Mouse (Mus musculus): ENCODE results near the gene Lmbr1l. TPM values are rescaled to one million over a fixed set of nuclear protein-coding genes. Genes with fewer than 3 reads are reported as not detected.

Lmbr1l gene
- 22.3 and 25.5 TPM in 2 replicates for polyA plus RNA-seq (2016; fragmentation: Nextera tagmentation; extraction: Ambion mirVana)

GRCm38 (mm10) chr15:98917538-98918498 lies at the start of gene Lmbr1l:
TSS of gene Lmbr1l (minus strand) at chr15:98918231.
- peak within 1 kb of the TSS; percentile 95 for H3K4me3 ChIP-seq
- no peaks in the 10 kb centered on the region for H3K9me3 ChIP-seq
- peaks cover 35% of the 10 kb centered on the region for H3K36me3 ChIP-seq
- peak within 1 kb of the TSS; percentile 96 for H3K27ac ChIP-seq
- peaks cover 35% of the 10 kb centered on the region for H3K4me1 ChIP-seq (replicated peaks)
- DNase-seq (ENCODE audit: low spot score), result peak; percentile 99
- no peaks in the 10 kb centered on the region for H3K27me3 ChIP-seq (ENCODE audit: insufficient read depth, poor library complexity, severe bottlenecking)
- under 1% methylated on average over 82 of the region's 82 CpGs for WGBS

- Histone ChIP-seq H3K4me1 (replicated peaks) (peaks cover 20% of the 10 kb centered on the region), H3K9me3 (peaks cover 5% of the 10 kb centered on the region; the same call in 1 of the 2 replicates), H3K36me3 (no peaks in the 10 kb centered on the region), H3K27me3 (ENCODE audit: insufficient read depth, poor library complexity, severe bottlenecking) (no peaks in the 10 kb centered on the region), H3K4me3 (no peak overlapping the region), H3K27ac (no peak overlapping the region)
- no peak for DNase-seq (ENCODE audit: low spot score)
- WGBS, result 85% methylated on average over 3 of the region's 3 CpGs
Measured at GRCm38 (mm10) chr15:98959531-98959930, 41.5 kb upstream of the Lmbr1l start.

- H3K27ac ChIP-seq, result no peak overlapping the region
- no peaks in the 10 kb centered on the region for H3K27me3 ChIP-seq (ENCODE audit: insufficient read depth, poor library complexity, severe bottlenecking)
- H3K4me1 ChIP-seq (replicated peaks), result peaks cover 26% of the 10 kb centered on the region
- peaks cover 4% of the 10 kb centered on the region; the same call in 1 of the 2 replicates for H3K9me3 ChIP-seq
- no peak for DNase-seq (ENCODE audit: low spot score)
- H3K4me3 ChIP-seq, result no peak overlapping the region
- WGBS, result 91% methylated on average over 4 of the region's 4 CpGs
- no peaks in the 10 kb centered on the region for H3K36me3 ChIP-seq
Measured at GRCm38 (mm10) chr15:98958901-98959420, 40.9 kb upstream of the Lmbr1l start.

- Histone ChIP-seq H3K4me1 (replicated peaks) (peaks cover 28% of the 10 kb centered on the region), H3K27me3 (ENCODE audit: insufficient read depth, poor library complexity, severe bottlenecking) (no peaks in the 10 kb centered on the region), H3K36me3 (no peaks in the 10 kb centered on the region), H3K27ac (no peak overlapping the region), H3K9me3 (no peaks in the 10 kb centered on the region), H3K4me3 (no peak overlapping the region)
- 87% methylated on average over 5 of the region's 5 CpGs for WGBS
- DNase-seq (ENCODE audit: low spot score), result no peak
Measured at GRCm38 (mm10) chr15:98957475-98957874, 39.4 kb upstream of the Lmbr1l start.

GRCm38 (mm10) chr15:98956000-98956399 lies 38.0 kb upstream of the Lmbr1l start:
- H3K27ac ChIP-seq, result peak overlapping the region; percentile 99
- 90% methylated on average over 4 of the region's 4 CpGs for WGBS
- no peaks in the 10 kb centered on the region for H3K9me3 ChIP-seq
- no peak for DNase-seq (ENCODE audit: low spot score)
- H3K27me3 ChIP-seq (ENCODE audit: insufficient read depth, poor library complexity, severe bottlenecking), result no peaks in the 10 kb centered on the region
- peaks cover 36% of the 10 kb centered on the region for H3K4me1 ChIP-seq (replicated peaks)
- peaks cover 12% of the 10 kb centered on the region for H3K36me3 ChIP-seq
- no peak overlapping the region for H3K4me3 ChIP-seq

- H3K4me3 ChIP-seq, result peak overlapping the region; percentile 96
- H3K36me3 ChIP-seq, result peaks cover 15% of the 10 kb centered on the region
- DNase-seq (ENCODE audit: low spot score), result no peak
- no peaks in the 10 kb centered on the region for H3K27me3 ChIP-seq (ENCODE audit: insufficient read depth, poor library complexity, severe bottlenecking)
- WGBS, result 68% methylated on average over 4 of the region's 4 CpGs
- no peaks in the 10 kb centered on the region for H3K9me3 ChIP-seq
- peak overlapping the region; percentile 99 for H3K27ac ChIP-seq
- H3K4me1 ChIP-seq (replicated peaks), result peaks cover 36% of the 10 kb centered on the region
Measured at GRCm38 (mm10) chr15:98955324-98955723, 37.3 kb upstream of the Lmbr1l start.

- Histone ChIP-seq H3K27ac (peak overlapping the region; percentile 99), H3K36me3 (peaks cover 18% of the 10 kb centered on the region), H3K4me3 (peak overlapping the region; percentile 96), H3K4me1 (replicated peaks) (peaks cover 36% of the 10 kb centered on the region), H3K9me3 (no peaks in the 10 kb centered on the region), H3K27me3 (ENCODE audit: insufficient read depth, poor library complexity, severe bottlenecking) (no peaks in the 10 kb centered on the region)
- peak; percentile 66 for DNase-seq (ENCODE audit: low spot score)
- WGBS, result 10% methylated on average over 14 of the region's 14 CpGs
Measured at GRCm38 (mm10) chr15:98954425-98955253, 36.6 kb upstream of the Lmbr1l start.

GRCm38 (mm10) chr15:98953401-98954356 lies 35.6 kb upstream of the Lmbr1l start, which contains the start of the genes Gm49450 and Tuba1a:
TSS of gene Gm49450 (minus strand) at chr15:98953551.
TSS of gene Tuba1a (minus strand) at chr15:98953703.
- Histone ChIP-seq H3K36me3 (peaks cover 26% of the 10 kb centered on the region), H3K4me3 (peak within 1 kb of the TSS; percentile 96), H3K27me3 (ENCODE audit: insufficient read depth, poor library complexity, severe bottlenecking) (no peaks in the 10 kb centered on the region), H3K9me3 (no peaks in the 10 kb centered on the region), H3K27ac (peak within 1 kb of the TSS; percentile 99), H3K4me1 (replicated peaks) (peaks cover 43% of the 10 kb centered on the region)
- WGBS, result 3% methylated on average over 28 of the region's 28 CpGs
- peak; percentile 99 for DNase-seq (ENCODE audit: low spot score)

GRCm38 (mm10) chr15:98952751-98953400 lies 34.8 kb upstream of the Lmbr1l start:
- WGBS, result under 1% methylated on average over 41 of the region's 41 CpGs
- peaks cover 26% of the 10 kb centered on the region for H3K36me3 ChIP-seq
- H3K4me1 ChIP-seq (replicated peaks), result peaks cover 47% of the 10 kb centered on the region
- no peaks in the 10 kb centered on the region for H3K9me3 ChIP-seq
- H3K27me3 ChIP-seq (ENCODE audit: insufficient read depth, poor library complexity, severe bottlenecking), result no peaks in the 10 kb centered on the region
- H3K27ac ChIP-seq, result peak overlapping the region; percentile 99
- DNase-seq (ENCODE audit: low spot score), result peak; percentile 65
- H3K4me3 ChIP-seq, result peak overlapping the region; percentile 96

GRCm38 (mm10) chr15:98952063-98952455 lies 34.0 kb upstream of the Lmbr1l start:
- H3K4me1 ChIP-seq (replicated peaks), result peaks cover 50% of the 10 kb centered on the region
- DNase-seq (ENCODE audit: low spot score), result peak; percentile 55
- WGBS, result 22% methylated on average over 5 of the region's 5 CpGs

More at GRCm38 (mm10) chr15:98952063-98952455, 34.0 kb upstream of the Lmbr1l start:
- Histone ChIP-seq H3K4me3 (peak overlapping the region; percentile 96), H3K9me3 (no peaks in the 10 kb centered on the region), H3K27me3 (ENCODE audit: insufficient read depth, poor library complexity, severe bottlenecking) (no peaks in the 10 kb centered on the region), H3K36me3 (peaks cover 30% of the 10 kb centered on the region), H3K27ac (peak overlapping the region; percentile 99)
